In the genomic region with DNA sequence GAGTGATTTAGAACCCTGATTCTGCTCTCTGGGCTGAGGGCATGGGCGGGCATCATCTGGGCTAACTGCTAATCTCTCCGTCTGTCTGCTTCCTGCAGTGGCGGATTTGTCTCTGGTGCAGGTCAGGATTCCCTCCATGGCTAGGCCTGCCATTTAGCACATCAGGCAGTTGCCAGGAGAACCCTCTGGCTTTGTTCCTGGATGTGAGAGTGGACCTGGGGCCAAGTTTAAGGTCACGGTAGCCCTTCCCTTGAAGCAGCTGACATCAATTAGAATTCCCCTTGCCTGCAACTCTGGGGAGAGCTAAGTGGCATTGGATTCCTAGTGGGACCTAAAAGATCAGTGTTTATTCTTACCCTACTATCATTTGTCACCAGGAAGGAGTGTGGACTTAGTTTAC, we compare ENCODE assay signal across 14 mouse cellular contexts.
A peak's percentile ranks its signal among the peaks of the same experiment; 100 is the strongest.
DNase-seq lines count a peak whose midpoint lies in the region.
"Had no signal": no experiment of that assay in that cellular context is flagged by ENCODE, and none has a peak within 500 bp of the region (broad histone marks: within the 10 kb centered on the region; RNA-seq: fewer than 3 reads in every experiment).

No protein-coding gene starts in this region.

- H3K4me3 ChIP-seq in limb, embryonic 10.5 days, result no peak overlapping the region
- H3K4me3 ChIP-seq: embryonic facial prominence, embryonic 13.5 days; lung, embryonic 15.5 days had no signal

- H3K27ac ChIP-seq in limb, embryonic 10.5 days, result 0 out of 2 replicates have a peak overlapping the region, but pooled peaks have one; percentile 37
- H3K27ac ChIP-seq: embryonic facial prominence, embryonic 13.5 days; hindbrain, postnatal 0 days; lung, embryonic 15.5 days had no signal

- no peaks in the 10 kb centered on the region for H3K27me3 ChIP-seq in limb, embryonic 10.5 days (ENCODE audit: low read depth, poor library complexity, severe bottlenecking)
- H3K27me3 ChIP-seq: embryonic facial prominence, embryonic 13.5 days; lung, embryonic 15.5 days had no signal

- 61% methylated on average over 4 of the region's 4 CpGs for WGBS in limb, embryonic 10.5 days

- peaks cover 6% of the 10 kb centered on the region for H3K36me3 ChIP-seq in limb, embryonic 10.5 days

- DNase-seq in adrenal gland, adult 2 months, result peak; percentile 38
- DNase-seq in adrenal gland, postnatal 4 days (ENCODE audit: low spot score in 2 of 2), result no peak
- DNase-seq in left cerebral cortex, postnatal 4 days, result peak; percentile 31
- no peak for DNase-seq in left cerebral cortex, postnatal 36 days (ENCODE audit: low spot score in 2 of 2)
- peak; percentile 92 for DNase-seq in gastrocnemius, adult 18-20 months (ENCODE audit: low spot score)
- DNase-seq in limb, embryonic 10.5 days (ENCODE audit: low spot score), result no peak
- DNase-seq in ovary, postnatal 14 days (ENCODE audit: low spot score), result no peak
- DNase-seq in retina, postnatal 1 day, result no peak
- DNase-seq: forebrain, postnatal 0 days; kidney, postnatal 14 days; thymus, adult 2 months had no signal

- intact Hi-C loops in left cerebral cortex, postnatal 4 days (cut with DNase I), result no loop called here
- intact Hi-C loops in left cerebral cortex, postnatal 36 days (cut with DNase I), result no loop called here

- peaks cover 8% of the 10 kb centered on the region for H3K4me1 ChIP-seq in limb, embryonic 10.5 days
- H3K4me1 ChIP-seq: embryonic facial prominence, embryonic 13.5 days had no signal

- no peaks in the 10 kb centered on the region for H3K9me3 ChIP-seq in limb, embryonic 10.5 days (replicated peaks)
- H3K9me3 ChIP-seq: embryonic facial prominence, embryonic 13.5 days; lung, embryonic 15.5 days had no signal

Comparison
In these comparisons a context has a peak if more than half of its experiments do, and no peak if none do; other contexts are left out.
1. DNase-seq: peak in adrenal gland, adult 2 months (single experiment), left cerebral cortex, postnatal 4 days (single experiment) and gastrocnemius, adult 18-20 months (single experiment); none in adrenal gland, postnatal 4 days (0 of 2), left cerebral cortex, postnatal 36 days (0 of 2), limb, embryonic 10.5 days (single experiment), ovary, postnatal 14 days (single experiment) and retina, postnatal 1 day (single experiment).